Mouse (Mus musculus) Patski (cell line): ENCODE data around the gene C9orf72. TPM values are rescaled to one million over a fixed set of nuclear protein-coding genes. Genes with fewer than 3 reads are reported as not detected.
"Not testable (repeated sequence)": the region's sequence is repeated elsewhere in the genome, so short reads cannot be mapped to it uniquely, and the experiment has no call there.

ENCODE experiments used
- ATAC-seq: fragments of 100-300 bp; one replicate; pipeline ENCODE4 v1.8.0; 2021
- CTCF ChIA-PET: fragments of 350-600 bp; sonication (Branson Sonifier 250); formaldehyde crosslinking; loops from one replicate; lab custom pipeline; 2022; ENCODE audit warnings: inconsistent platforms; lab: Charles Lee
- POLR2A ChIA-PET: fragments of 350-600 bp; sonication (Branson Sonifier 250); formaldehyde crosslinking; loops from one replicate; lab custom pipeline; 2022; ENCODE audit warnings: antibody characterized with exemption, inconsistent platforms; lab: Charles Lee
- DNase-seq: peaks from one replicate; pipeline ENCODE4 v3.0.0-alpha.2; 2011; ENCODE audit warnings: low read depth, low spot score
- H3K27me3 ChIP-seq: fragments of 371-371 bp; one replicate; pipeline ENCODE4 v1.5.1; 2021
- CTCF ChIP-seq: fragments of 100-300 bp; IDR thresholded peaks from one replicate; pipeline ENCODE4 v1.5.1; 2021
- in situ Hi-C: fragments of 300-500 bp; cut with MboI; formaldehyde crosslinking; loops from 3 replicates; pipeline ENCODE4 v1.11.1; 2018; ENCODE audit warnings: low pct_unique_long_range_greater_than_20kb, mixed read lengths
- polyA plus RNA-seq: library from polyadenylated mRNA; unstranded; gene quantifications from one replicate; pipeline ENCODE4 v1.2.3, GENCODE M21; 2021

Gene C9orf72
- 10.0 TPM for polyA plus RNA-seq

GRCm38 (mm10) chr4:35225734-35226495 is at the start of gene C9orf72:
Gene C9orf72, minus strand, starts transcription at chr4:35226175.
- in situ Hi-C loops: no loop called here
- peak; percentile 91 for ATAC-seq
- ChIA-PET CTCF (no interaction called here), POLR2A (interaction anchor here (0.6 kb wide), 1 partner anchor 9 kb away, joined by 3 read pairs; no protein-coding TSS in a partner anchor)
- DNase-seq: peak; percentile 87
- TF ChIP-seq CTCF: no peak
- no peaks in the 10 kb centered on the region for H3K27me3 ChIP-seq

DNA sequence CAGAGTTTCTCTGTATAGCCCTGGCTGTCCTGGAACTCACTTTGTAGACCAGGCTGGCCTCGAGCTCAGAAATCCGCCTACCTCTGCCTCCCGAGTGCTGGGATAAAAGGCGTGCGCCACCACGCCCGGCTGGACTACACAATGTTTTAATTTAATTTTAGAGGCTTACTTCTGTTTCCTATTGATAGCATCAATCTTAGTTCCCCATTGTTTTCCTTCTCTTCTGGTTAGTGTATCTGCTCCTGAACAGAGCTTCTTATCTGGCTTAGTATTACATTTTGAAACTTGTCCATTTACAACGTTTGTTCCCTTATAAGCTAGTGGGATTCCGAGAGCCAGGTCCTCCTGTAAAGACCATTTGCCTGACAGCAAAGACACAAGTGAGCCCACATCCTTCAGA is 33.0 kb upstream of the C9orf72 start:
- DNase-seq: no peak
- H3K27me3 ChIP-seq: no peaks in the 10 kb centered on the region
- POLR2A ChIA-PET: no interaction called here
- TF ChIP-seq CTCF: no peak
- CTCF ChIA-PET: interaction anchor here (1.6 kb wide), 1 partner anchor 66 kb away, joined by 3 read pairs; no protein-coding TSS in a partner anchor
- no peak for ATAC-seq
- in situ Hi-C loops: no loop called here

DNA sequence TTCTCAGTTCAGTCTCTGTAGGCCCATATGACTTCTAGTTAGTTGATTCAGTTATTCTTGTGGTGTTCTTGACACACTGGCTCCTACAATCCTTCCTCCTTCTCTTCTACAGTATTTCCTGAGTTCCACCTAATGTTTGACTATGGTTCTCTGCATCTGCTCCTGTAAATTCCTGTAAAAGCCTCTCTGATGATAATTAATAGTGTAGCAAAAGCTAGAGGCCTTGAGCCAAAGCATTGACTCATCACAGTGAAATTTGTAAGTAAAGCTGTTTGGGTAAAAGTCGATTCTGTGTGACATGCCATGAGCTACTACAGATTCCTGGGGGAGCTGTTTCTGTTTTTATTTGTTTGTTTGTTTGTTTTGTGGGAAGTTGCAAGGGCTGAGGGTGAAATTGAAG is 18.0 kb upstream of the C9orf72 start:
- CTCF ChIA-PET: no interaction called here
- no peak for DNase-seq
- no peaks in the 10 kb centered on the region for H3K27me3 ChIP-seq
- POLR2A ChIA-PET: no interaction called here
- ATAC-seq: peak; percentile 96
- TF ChIP-seq CTCF: no peak
- in situ Hi-C loops: no loop called here

- in situ Hi-C loops: no loop called here
- ATAC-seq (no peak), DNase-seq (no peak)
- H3K27me3 ChIP-seq: no peaks in the 10 kb centered on the region
- ChIA-PET POLR2A (no interaction called here), CTCF (no interaction called here)
- TF ChIP-seq CTCF: no peak
Observed at GRCm38 (mm10) chr4:35241735-35242134, 15.8 kb upstream of the C9orf72 start.

DNA sequence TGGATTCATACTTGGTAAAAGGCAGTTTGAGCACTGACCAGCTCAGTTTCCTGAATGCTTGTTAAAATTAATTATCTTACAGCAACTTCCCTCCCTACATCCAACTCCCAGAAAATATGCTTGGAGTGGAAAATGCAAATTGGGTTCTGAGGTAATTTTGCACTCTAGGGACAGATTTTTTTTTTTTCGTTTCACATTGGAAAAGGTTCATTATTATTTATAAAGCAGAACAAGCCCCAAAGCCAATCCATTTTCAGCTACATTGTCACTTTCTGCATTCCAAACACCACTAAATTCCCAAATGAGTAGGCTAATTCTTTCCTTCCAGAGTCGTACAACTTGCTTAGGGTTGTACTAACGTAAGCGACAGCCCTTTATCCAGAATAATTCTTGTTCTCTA is 12.7 kb upstream of the C9orf72 start:
- ChIA-PET POLR2A (interaction anchor here (0.6 kb wide), 1 partner anchor 181 kb away, joined by 3 read pairs; no protein-coding TSS in a partner anchor), CTCF (interaction anchor here (1.1 kb wide), 1 partner anchor 352 kb away, joined by 3 read pairs; no protein-coding TSS in a partner anchor)
- in situ Hi-C loops: no loop called here
- no peak for ATAC-seq
- no peak for TF ChIP-seq CTCF
- no peaks in the 10 kb centered on the region for H3K27me3 ChIP-seq
- no peak for DNase-seq

GRCm38 (mm10) chr4:35238240-35238639 is 12.3 kb upstream of the C9orf72 start:
- CTCF ChIA-PET: interaction anchor here (1.1 kb wide), 1 partner anchor 352 kb away, joined by 3 read pairs; no protein-coding TSS in a partner anchor
- in situ Hi-C loops, ATAC-seq, H3K27me3 ChIP-seq, POLR2A ChIA-PET, DNase-seq: not testable (repeated sequence)

DNA sequence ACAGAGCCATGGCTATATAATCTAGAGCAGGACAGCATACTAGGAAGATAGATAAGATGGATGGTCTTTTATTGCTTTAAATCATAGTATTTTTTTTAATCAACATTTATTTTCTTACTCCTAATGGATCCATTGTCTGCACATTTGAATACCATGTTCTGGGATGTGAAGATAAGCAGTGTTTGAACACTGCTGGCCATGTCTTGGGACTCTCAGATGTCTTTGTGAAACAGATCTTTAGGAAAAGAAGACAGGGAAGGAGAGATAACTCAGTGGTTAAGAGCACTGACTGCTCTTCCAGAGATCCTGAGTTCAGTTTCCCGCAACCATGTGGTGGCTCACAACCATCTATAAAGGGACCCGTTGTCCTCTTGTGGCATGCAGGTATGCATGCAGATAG is 10.3 kb upstream of the C9orf72 start:
- in situ Hi-C loops: no loop called here
- POLR2A ChIA-PET: no interaction called here
- H3K27me3 ChIP-seq: peaks cover 2% of the 10 kb centered on the region
- CTCF ChIA-PET: no interaction called here
- DNase-seq: no peak
- ATAC-seq: no peak
- no peak for TF ChIP-seq CTCF

GRCm38 (mm10) chr4:35228260-35228659 is 2.3 kb upstream of the C9orf72 start:
- DNase-seq: no peak
- CTCF ChIA-PET: no interaction called here
- peaks cover 2% of the 10 kb centered on the region for H3K27me3 ChIP-seq
- no peak for ATAC-seq
- POLR2A ChIA-PET: no interaction called here
- in situ Hi-C loops: no loop called here
- no peak for TF ChIP-seq CTCF

GRCm38 (mm10) chr4:35226496-35226992 is 569 bp upstream of the C9orf72 start:
- TF ChIP-seq CTCF: no peak
- DNase-seq (no peak), ATAC-seq (no peak)
- in situ Hi-C loops: no loop called here
- POLR2A ChIA-PET: interaction anchor here (0.6 kb wide), 1 partner anchor 9 kb away, joined by 3 read pairs; no protein-coding TSS in a partner anchor
- CTCF ChIA-PET: no interaction called here
- H3K27me3 ChIP-seq: no peaks in the 10 kb centered on the region

GRCm38 (mm10) chr4:35225141-35225733 is 738 bp downstream of the C9orf72 start:
- ChIA-PET CTCF (no interaction called here), POLR2A (no interaction called here)
- no peaks in the 10 kb centered on the region for H3K27me3 ChIP-seq
- DNase-seq: no peak
- in situ Hi-C loops: no loop called here
- ATAC-seq: peak; percentile 30
- no peak for TF ChIP-seq CTCF

DNA sequence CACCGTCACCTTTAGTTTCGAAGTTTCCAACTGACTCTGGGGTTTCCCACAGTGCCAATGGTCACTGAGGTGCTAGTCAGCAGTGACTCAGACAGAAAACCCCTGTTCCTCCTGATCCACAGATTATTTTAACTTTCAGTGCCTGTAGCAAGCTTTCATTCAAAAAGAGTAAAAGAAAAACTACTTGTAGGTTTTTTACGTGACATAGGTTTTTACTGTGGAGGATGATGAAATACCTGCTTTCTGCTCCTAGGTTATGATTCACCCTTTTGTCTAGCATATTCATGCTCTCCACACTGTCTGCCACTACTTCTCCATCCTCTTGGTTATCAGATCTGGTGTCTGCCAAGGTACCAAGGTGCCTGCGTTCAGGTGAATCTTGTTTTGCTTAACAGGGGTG is 1.9 kb downstream of the C9orf72 start:
- in situ Hi-C loops: no loop called here
- H3K27me3 ChIP-seq: no peaks in the 10 kb centered on the region
- ChIA-PET CTCF (no interaction called here), POLR2A (interaction anchor here (1.2 kb wide), 1 partner anchor 274 kb away, joined by 3 read pairs; no protein-coding TSS in a partner anchor)
- TF ChIP-seq CTCF: no peak
- ATAC-seq (no peak), DNase-seq (no peak)
